Comparison of ENCODE assay signal across 8 mouse cellular contexts in genomic region chr1:91098887-91099286, GRCm38 (mm10). TPM values are rescaled to one million over a fixed set of nuclear protein-coding genes. Genes with fewer than 3 reads are reported as not detected.
DNase-seq lines count a peak whose midpoint lies in the region; ATAC-seq and TF ChIP-seq lines count a peak whose summit lies in the region.

No protein-coding gene starts in this region.

- TF ChIP-seq EP300 in ES-Bruce4 (IDR thresholded peaks at IDR 0.05; ENCODE audit: insufficient read depth, low read depth, low read length), result no peak
- peak; percentile 25; the same call in 1 of the 2 replicates for TF ChIP-seq EP300 in lung, postnatal 0 days (IDR thresholded peaks at IDR 0.05)

- TF ChIP-seq CTCF in ES-Bruce4 (IDR thresholded peaks at IDR 0.05; ENCODE audit: low read depth, low read length), result peak; percentile 76
- TF ChIP-seq CTCF in brain, embryonic 14.5 days (IDR thresholded peaks at IDR 0.05; ENCODE audit: borderline replicate concordance, extremely low read depth, insufficient read depth, insufficient read length), result peak; percentile 79
- TF ChIP-seq CTCF in lung, postnatal 0 days (IDR thresholded peaks at IDR 0.05), result peak; percentile 87

- peaks cover 10% of the 10 kb centered on the region for H3K4me1 ChIP-seq in ES-Bruce4 (ENCODE audit: control insufficient read depth, insufficient read depth, low read length)
- peaks cover 22% of the 10 kb centered on the region for H3K4me1 ChIP-seq in hindbrain, embryonic 10.5 days (replicated peaks)
- peaks cover 14% of the 10 kb centered on the region for H3K4me1 ChIP-seq in lung, postnatal 0 days (ENCODE audit: insufficient read depth, low read depth, low read length)

- no peak overlapping the region for H3K4me2 ChIP-seq in lung, postnatal 0 days (replicated peaks; ENCODE audit: low read depth, low read length)

- no peak overlapping the region for H3K4me3 ChIP-seq in ES-Bruce4 (ENCODE audit: low read depth, low read length)
- H3K4me3 ChIP-seq in hindbrain, embryonic 10.5 days, result no peak overlapping the region
- H3K4me3 ChIP-seq in lung, postnatal 0 days (ENCODE audit: low read depth, low read length), result no peak overlapping the region

- no peaks in the 10 kb centered on the region for H3K9me3 ChIP-seq in ES-Bruce4 (replicated peaks; ENCODE audit: control insufficient read depth, insufficient read depth, low read length, poor library complexity, severe bottlenecking)
- no peaks in the 10 kb centered on the region for H3K9me3 ChIP-seq in hindbrain, embryonic 10.5 days
- H3K9me3 ChIP-seq in lung, postnatal 0 days (ENCODE audit: low read length), result no peaks in the 10 kb centered on the region

- DNase-seq in brain, embryonic 14.5 days (ENCODE audit: low read depth), result peak; percentile 63
- peak; percentile 73 for DNase-seq in forelimb bud, embryonic 11.5 days (ENCODE audit: low read depth, low spot score)
- DNase-seq in hindbrain, embryonic 10.5 days (ENCODE audit: low spot score), result peak; percentile 77
- DNase-seq in layer of hippocampus, adult 8-10 months (ENCODE audit: low spot score in 2 of 2), result peak; percentile 45 to 68
- peak; percentile 87 for DNase-seq in lung, postnatal 0 days (ENCODE audit: low spot score)
- DNase-seq in right cerebral cortex, adult 18-20 months, result peak; percentile 49
- peak; percentile 61 for DNase-seq in urinary bladder, adult 2 months (ENCODE audit: low spot score)

- H3K27ac ChIP-seq in ES-Bruce4 (ENCODE audit: insufficient read depth, low read length), result no peak overlapping the region
- peak overlapping the region; percentile 80 for H3K27ac ChIP-seq in hindbrain, embryonic 10.5 days
- no peak overlapping the region for H3K27ac ChIP-seq in lung, postnatal 0 days (ENCODE audit: low read length)

- 13% methylated on average over 6 of the region's 6 CpGs for WGBS in hindbrain, embryonic 10.5 days
- 12% methylated on average over 6 of the region's 6 CpGs for WGBS in lung, postnatal 0 days

- TF ChIP-seq POLR2A in ES-Bruce4 (IDR thresholded peaks at IDR 0.05; ENCODE audit: insufficient read depth, low read length), result no peak
- no peak for TF ChIP-seq POLR2A in brain, embryonic 14.5 days (IDR thresholded peaks at IDR 0.05; ENCODE audit: borderline replicate concordance, extremely low read depth, insufficient read depth, insufficient read length, poor library complexity, severe bottlenecking)

- no peaks in the 10 kb centered on the region for H3K36me3 ChIP-seq in ES-Bruce4 (ENCODE audit: control insufficient read depth, insufficient read depth, low read length, poor library complexity, severe bottlenecking)
- peaks cover 9% of the 10 kb centered on the region; the same call in 1 of the 2 replicates for H3K36me3 ChIP-seq in hindbrain, embryonic 10.5 days
- no peaks in the 10 kb centered on the region; the same call in 1 of the 2 replicates for H3K36me3 ChIP-seq in lung, postnatal 0 days (ENCODE audit: insufficient read depth, low read length)

- no peaks in the 10 kb centered on the region for H3K27me3 ChIP-seq in ES-Bruce4 (ENCODE audit: control insufficient read depth, insufficient read depth, low read length, poor library complexity, severe bottlenecking)
- H3K27me3 ChIP-seq in hindbrain, embryonic 10.5 days (ENCODE audit: insufficient read depth, poor library complexity, severe bottlenecking), result no peaks in the 10 kb centered on the region
- H3K27me3 ChIP-seq in lung, postnatal 0 days (replicated peaks; ENCODE audit: insufficient read depth, low read length), result no peaks in the 10 kb centered on the region

- peak; percentile 60 for ATAC-seq in lung, postnatal 0 days

- no peak overlapping the region for H3K9ac ChIP-seq in ES-Bruce4 (ENCODE audit: low read depth, poor library complexity, severe bottlenecking)
- no peak overlapping the region for H3K9ac ChIP-seq in lung, postnatal 0 days (replicated peaks; ENCODE audit: low read depth)

RNA-seq across cellular contexts. Expression of gene Rbm44, which starts 46.0 kb away (rescaled TPM):
- 8.3 and 11.9 TPM in 2 replicates for polyA plus RNA-seq in ES-Bruce4 (2011; ENCODE audit: insufficient read depth, insufficient read length, low read depth, missing spikeins)
- polyA plus RNA-seq in brain, embryonic 14.5 days (2012; rRNA removed), result 0.19 and 0.26 TPM in 2 replicates
- 0.57 and 0.58 TPM in 2 replicates for polyA plus RNA-seq in hindbrain, embryonic 10.5 days (2016; fragmentation: Nextera tagmentation; extraction: Ambion mirVana)
- total RNA-seq in layer of hippocampus, adult 8-10 months (2022), result under 1 TPM in 1 of 4 experiments, not detected in 3; 0.23 TPM
- polyA plus RNA-seq in lung, postnatal 0 days (2015; fragmentation: Nextera tagmentation; extraction: Ambion mirVana), result 0.08 and 0.50 TPM in 2 replicates
- polyA plus RNA-seq in urinary bladder, adult 2 months (2012; rRNA removed), result 0.04 and 0.12 TPM in 2 replicates
